Mouse (Mus musculus): Measurements from ENCODE around the gene Olfr51.

- no peak for TF ChIP-seq CTCF (IDR thresholded peaks at IDR 0.05; ENCODE audit: control insufficient read depth, insufficient read depth, low read length)
- no peak for TF ChIP-seq POLR2A (IDR thresholded peaks at IDR 0.05; ENCODE audit: borderline replicate concordance, control insufficient read depth, low read depth, low read length)
Measured at GRCm38 (mm10) chr11:50977216-50977615, 26.2 kb upstream of the Olfr51 start.
